Mouse (Mus musculus): ENCODE data around the gene Tmem132c.

DNA sequence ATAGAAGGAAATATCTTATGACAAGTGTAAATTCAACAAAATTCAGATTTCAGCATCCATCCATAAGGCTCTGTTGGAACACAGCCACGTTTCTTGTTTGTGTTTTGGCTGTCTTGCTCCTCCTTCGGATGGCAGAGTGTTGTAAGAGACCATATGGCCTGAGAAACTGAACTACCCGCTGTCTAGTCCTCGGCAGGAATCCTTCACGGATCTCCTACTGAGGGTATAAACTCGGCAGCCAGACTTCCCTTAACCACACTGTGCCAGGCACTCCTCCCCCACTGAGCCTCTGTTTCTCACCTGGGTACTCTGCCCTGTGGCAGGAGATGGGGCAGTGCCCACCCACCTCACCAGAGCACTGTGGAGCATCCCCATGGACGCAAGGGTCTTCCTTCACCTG is 174.9 kb downstream of the Tmem132c start:
- TF ChIP-seq POLR2A (IDR thresholded peaks at IDR 0.05; ENCODE audit: insufficient read length, low read depth) (no peak), MAX (IDR thresholded peaks at IDR 0.05; ENCODE audit: low read depth) (no peak), POLR2AphosphoS2 (IDR thresholded peaks at IDR 0.05; ENCODE audit: insufficient read length, low read depth) (no peak), E2F4 (IDR thresholded peaks at IDR 0.05; ENCODE audit: insufficient read depth) (no peak)

All from myocyte (in vitro differentiated cells).